Mouse (Mus musculus) embryonic fibroblast, embryonic 13.5 days (primary cell): Measurements from ENCODE around the gene Ccdc155.

Experiments used
- CTCF ChIP-seq: IDR thresholded peaks from 2 replicates; pipeline ENCODE4 v1.5.1; 2011; ENCODE audit warnings: mild to moderate bottlenecking, control low read depth, low read length, moderate library complexity, borderline replicate concordance; ENCODE audit not compliant: insufficient read depth
- POLR2A ChIP-seq: IDR thresholded peaks from 2 replicates; pipeline ENCODE4 v1.6.1; 2011; ENCODE audit warnings: low read depth, mild to moderate bottlenecking, control low read depth, low read length, moderate library complexity

- TF ChIP-seq POLR2A = no peak
- no peak for TF ChIP-seq CTCF
Measured at GRCm38 (mm10) chr7:45240633-45241388, 36.1 kb upstream of the Ccdc155 start, which contains the start of gene Slc6a16.
